Mouse (Mus musculus) lung, postnatal 25 days (tissue): ENCODE results near the gene Minos1.

Experiments used
- DNase-seq: peaks from one replicate; pipeline ENCODE4 v3.0.0; 2022; ENCODE audit warnings: low spot score

The Minos1 gene

GRCm38 (mm10) chr4:139144577-139144976, 13.7 kb upstream of the Minos1 start:
- no peak for DNase-seq

DNA sequence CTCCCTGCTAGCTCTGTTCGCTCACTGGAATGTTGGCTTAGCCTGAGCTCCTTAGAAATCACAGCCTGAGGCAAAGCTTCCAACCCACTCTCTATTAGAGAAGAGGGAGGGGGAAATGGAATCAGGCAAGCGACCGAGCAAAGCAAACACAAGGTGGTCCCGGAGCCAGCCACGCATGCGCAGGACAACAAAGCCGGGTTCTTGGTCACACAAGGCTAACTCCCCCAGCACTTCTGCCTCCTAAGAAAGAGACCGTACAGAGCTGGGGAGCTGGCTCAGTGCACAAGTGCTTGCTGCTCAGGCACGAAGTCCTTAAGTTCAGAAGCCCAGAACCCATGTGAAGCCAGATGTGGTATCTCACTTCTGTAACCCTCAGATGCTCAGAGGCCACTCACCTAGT, 12.1 kb upstream of the Minos1 start:
- DNase-seq, result no peak

GRCm38 (mm10) chr4:139141785-139142184, 10.9 kb upstream of the Minos1 start:
- no peak for DNase-seq

- DNase-seq, result no peak
Observed at GRCm38 (mm10) chr4:139140267-139140666, 9.4 kb upstream of the Minos1 start.

DNA sequence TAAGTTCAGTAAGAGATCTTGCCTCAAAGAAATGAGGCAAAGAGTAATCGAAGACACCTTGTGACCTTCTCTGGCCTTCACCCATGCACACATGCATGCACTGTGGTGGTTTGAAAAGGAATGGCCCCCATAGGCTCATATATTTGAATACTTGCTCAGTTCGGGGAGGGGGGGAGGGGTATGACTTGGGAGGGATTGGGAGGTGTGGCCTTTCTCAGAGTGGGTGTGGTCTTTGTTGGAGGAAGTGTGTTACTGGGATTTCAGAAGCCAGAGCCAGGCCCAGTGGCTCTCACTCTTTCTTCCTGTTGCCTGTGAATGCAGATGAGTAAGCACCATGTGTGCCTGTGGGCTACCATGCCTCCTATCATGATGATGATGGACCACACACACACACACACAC, 5.1 kb upstream of the Minos1 start:
- no peak for DNase-seq

- DNase-seq, result no peak
Observed at GRCm38 (mm10) chr4:139133109-139133508, 2.2 kb upstream of the Minos1 start.

GRCm38 (mm10) chr4:139131858-139132672, 1.2 kb upstream of the Minos1 start:
- no peak for DNase-seq

DNA sequence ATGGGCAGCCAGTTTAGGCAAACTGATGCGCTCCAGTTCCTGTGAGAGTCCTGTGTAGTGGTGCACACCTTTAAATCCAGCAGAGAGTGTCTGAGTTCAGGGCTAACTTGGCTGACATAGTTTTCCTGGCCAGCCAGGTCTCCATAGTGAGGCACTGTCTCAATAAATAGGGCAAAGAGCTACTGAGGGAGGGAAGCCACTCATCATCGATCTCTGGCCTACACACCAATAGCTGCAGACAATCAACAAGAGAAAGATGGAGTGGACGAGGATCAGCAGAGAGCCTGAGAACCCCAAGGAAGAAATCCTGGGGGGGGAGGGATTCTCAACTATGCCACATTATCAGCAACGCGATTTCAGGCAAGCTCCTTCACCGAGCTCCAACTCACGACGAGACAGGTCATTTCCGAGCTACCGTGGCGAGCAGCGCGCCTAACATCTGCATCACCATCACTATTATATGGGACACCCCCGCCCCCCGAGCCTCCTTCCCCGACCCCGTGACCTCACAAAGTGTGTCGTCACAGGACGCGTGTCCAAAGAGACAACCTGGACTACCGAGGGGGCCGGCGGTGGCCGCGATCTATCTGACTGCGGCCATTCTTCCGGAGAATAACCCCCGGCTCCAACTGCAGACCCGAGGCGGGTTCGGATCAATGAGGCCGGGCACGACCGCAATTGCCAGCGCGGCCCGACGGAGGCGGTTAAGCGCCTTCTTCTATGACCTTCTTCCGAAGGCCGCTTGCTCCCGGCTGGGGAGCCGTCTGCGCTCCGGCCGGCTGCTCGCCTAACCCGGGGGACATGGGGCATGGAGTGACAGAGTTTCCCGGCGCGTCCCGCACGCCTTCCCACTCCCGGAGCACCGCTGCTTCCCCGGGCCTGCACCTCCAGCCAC, 860 bp downstream of the Minos1 start:
- no peak for DNase-seq

DNA sequence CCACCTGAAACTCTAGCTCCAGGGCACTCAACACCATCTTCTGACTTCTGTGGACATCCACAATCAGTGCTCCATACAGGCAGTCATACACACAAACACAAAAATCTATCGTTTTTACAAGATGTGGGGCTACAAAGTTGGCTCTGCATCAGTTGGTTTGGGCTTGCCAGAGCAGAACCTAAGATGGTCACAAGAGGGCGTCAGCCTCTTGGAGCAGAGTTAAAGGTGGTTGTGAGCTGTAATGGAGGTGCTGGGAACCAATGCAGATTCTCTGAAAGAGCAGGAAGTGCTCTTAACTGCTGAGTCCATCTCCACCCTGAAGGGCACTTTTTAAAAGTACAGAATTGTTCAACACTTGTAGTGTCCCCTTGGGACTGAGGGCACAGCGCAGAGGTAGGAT, 4.4 kb downstream of the Minos1 start:
- DNase-seq, result no peak

DNA sequence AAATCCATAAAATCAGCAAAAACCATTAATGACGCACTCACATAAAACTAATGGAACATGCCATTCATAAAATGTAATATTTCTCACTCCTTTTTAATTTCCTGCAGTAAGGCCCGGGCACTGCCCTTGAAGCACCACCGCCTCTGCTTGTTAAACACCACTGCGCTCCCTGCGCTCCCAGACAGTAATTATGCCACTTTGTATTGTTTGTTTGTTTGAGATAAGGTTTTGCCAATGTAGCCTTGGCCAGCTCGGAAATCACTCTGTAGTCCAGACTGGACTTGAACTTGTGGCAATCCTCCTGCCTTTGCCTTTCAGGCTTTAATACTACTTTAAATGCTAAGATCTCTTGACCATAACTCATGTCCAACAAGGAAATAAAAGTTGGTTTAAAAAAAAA, 6.0 kb downstream of the Minos1 start:
- DNase-seq, result no peak

- DNase-seq, result no peak
Observed at GRCm38 (mm10) chr4:139122557-139122956, 8.4 kb downstream of the Minos1 start.

DNA sequence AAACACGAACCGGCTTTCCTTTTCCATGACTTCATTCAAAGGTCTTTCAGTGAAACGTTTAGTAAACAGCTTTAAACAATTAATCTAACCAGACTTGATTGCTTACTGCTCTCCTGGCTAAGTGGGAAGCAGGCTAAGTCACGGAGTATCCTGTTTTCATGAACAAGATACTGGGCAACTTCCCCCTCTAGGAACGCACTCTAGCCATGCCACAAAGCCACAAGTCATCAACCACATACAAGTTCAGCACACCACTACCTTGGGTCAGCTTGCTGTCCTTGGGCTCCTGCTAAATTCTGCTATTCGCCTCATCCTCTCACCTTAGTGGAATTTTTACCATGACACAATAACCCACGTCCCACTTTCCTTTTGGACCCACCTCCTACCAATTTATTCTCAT, 9.9 kb downstream of the Minos1 start:
- no peak for DNase-seq

GRCm38 (mm10) chr4:139120281-139120814, 10.6 kb downstream of the Minos1 start:
- no peak for DNase-seq

- DNase-seq, result no peak
Observed at GRCm38 (mm10) chr4:139116356-139117063, 14.4 kb downstream of the Minos1 start.

DNA sequence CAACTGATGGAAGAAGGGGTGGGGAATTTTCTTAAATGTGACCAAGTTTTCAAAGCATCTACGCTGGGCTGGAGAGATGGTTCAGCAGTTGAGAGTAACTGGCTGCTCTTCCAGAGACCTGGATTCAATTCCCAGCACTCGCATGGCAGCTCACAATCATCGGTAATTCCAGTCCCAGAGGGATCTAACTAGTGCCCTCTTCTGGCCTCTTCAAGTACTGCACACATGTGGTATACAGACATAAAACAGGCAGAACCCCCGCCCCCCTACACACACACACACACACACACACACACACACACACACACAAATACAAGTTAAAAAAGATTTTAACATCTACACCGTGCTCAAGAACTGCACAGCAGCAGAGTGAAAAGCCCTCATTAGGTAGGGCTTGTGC, 15.2 kb downstream of the Minos1 start:
- no peak for DNase-seq

- DNase-seq, result no peak
Observed at GRCm38 (mm10) chr4:139112482-139112881, 18.4 kb downstream of the Minos1 start.

DNA sequence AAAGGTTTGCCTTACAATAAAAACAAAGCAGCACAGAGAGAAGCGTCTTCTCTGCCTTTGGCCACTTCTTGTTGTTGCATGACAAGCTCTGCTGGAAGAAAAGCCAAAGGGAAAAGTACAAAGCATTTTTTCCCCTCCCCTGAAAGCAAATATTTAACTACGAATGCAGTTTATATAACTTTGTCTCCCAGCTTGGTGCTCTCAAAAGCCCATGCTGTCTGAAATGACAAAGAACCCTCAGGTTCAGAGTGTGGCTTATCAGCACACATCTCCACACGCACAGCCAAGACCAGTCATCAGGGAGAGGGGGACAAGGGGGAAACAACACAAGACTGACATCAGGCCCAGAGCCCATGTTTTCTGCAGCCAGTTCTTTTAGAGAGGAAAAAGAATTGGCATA, 19.5 kb downstream of the Minos1 start:
- DNase-seq, result peak; percentile 42

DNA sequence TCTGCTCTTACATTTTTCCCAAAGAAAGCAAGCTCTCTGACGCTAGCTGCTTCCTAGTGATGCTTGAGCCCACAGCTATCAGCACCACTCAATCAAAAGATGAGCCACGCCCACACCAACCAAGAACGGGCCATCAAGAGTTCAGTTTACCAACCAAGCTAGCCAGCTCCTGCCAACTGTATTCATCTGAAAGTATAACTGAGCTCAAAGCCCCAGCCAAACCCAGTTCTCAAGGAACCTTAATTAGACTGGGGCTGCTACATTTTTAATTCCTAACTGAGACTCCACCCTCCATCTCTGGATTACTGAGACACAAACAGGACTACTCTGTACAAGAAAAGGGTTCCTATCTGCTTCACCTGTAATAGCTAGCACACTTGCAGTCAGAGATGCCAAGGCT, 20.1 kb downstream of the Minos1 start:
- DNase-seq, result no peak

- no peak for DNase-seq
Observed at GRCm38 (mm10) chr4:139105453-139105852, 25.5 kb downstream of the Minos1 start.

GRCm38 (mm10) chr4:139101546-139101945, 29.4 kb downstream of the Minos1 start:
- DNase-seq, result no peak

DNA sequence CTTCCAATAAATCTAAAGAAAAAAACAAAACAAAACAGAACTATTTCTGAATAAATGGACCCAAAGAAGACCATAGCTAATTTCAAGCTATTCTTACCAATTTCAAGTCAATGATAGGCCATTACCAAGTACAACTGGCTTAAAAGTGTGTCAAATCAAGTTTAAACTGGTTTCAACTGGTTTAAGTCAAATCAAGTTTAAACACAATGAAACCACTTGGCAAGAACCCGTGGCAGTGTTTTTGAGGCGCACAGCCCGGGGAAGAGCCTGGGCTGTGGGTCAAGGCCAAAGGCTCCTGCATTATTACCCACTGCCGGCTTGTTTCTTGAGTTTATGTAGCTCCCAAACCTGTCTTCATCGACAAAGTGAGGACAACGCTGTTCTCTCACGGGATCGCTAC, 30.6 kb downstream of the Minos1 start:
- no peak for DNase-seq

DNA sequence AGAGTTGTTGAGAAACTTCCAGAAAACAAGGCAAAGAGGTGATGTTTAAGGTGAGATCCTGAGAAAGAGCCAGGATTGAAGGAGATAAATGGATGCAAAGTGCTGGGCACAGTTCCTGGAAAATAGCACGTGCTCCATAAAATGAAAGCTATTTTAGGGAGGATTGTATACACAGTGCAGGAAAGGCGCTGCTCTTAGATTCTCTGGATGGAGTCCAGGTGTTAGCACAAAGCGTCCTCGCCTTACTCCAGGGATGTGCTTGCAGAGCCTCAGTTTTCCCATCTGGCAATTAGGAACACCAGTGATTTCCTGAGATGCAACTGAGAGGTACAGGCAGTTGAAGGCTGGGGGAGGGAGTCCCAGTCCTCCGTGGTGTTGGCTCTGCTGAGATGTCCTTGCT, 34.7 kb downstream of the Minos1 start:
- peak; percentile 64 for DNase-seq
